Mouse (Mus musculus) ES-Bruce4 (cell line): ENCODE measurements around the gene Igf2r. TPM values are rescaled to one million over a fixed set of nuclear protein-coding genes. Genes with fewer than 3 reads are reported as not detected.
A peak's percentile ranks its signal among the peaks of the same experiment; 100 is the strongest.

ENCODE experiments used
- H3K27ac ChIP-seq: 2 replicates; pipeline ENCODE4 v1.5.1; 2012; ENCODE audit warnings: low read length, inconsistent platforms; ENCODE audit not compliant: insufficient read depth
- H3K27me3 ChIP-seq: 2 replicates; pipeline ENCODE4 v1.6.1; 2012; ENCODE audit warnings: mild to moderate bottlenecking, low read length, inconsistent platforms; ENCODE audit not compliant: control insufficient read depth, poor library complexity, insufficient read depth, severe bottlenecking
- H3K36me3 ChIP-seq: 2 replicates; pipeline ENCODE4 v1.6.1; 2012; ENCODE audit warnings: inconsistent platforms, mild to moderate bottlenecking, low read length, moderate library complexity; ENCODE audit not compliant: control insufficient read depth, poor library complexity, insufficient read depth, severe bottlenecking
- H3K4me1 ChIP-seq: one replicate; pipeline ENCODE4 v1.8.1; 2011; ENCODE audit warnings: low read length; ENCODE audit not compliant: control insufficient read depth, insufficient read depth
- H3K4me3 ChIP-seq: 2 replicates; pipeline ENCODE4 v1.5.1; 2011; ENCODE audit warnings: low read depth, mild to moderate bottlenecking, low read length
- H3K9ac ChIP-seq: 2 replicates; pipeline ENCODE4 v1.6.1; 2012; ENCODE audit warnings: low read depth, mild to moderate bottlenecking, inconsistent platforms; ENCODE audit not compliant: poor library complexity, severe bottlenecking
- H3K9me3 ChIP-seq: replicated peaks from 2 replicates; pipeline ENCODE4 v1.6.1; 2012; ENCODE audit warnings: mild to moderate bottlenecking, low read length, inconsistent platforms; ENCODE audit not compliant: control insufficient read depth, poor library complexity, insufficient read depth, severe bottlenecking
- CTCF ChIP-seq: IDR thresholded peaks from one replicate; pipeline ENCODE4 v1.8.1; 2011; ENCODE audit warnings: low read depth, low read length
- EP300 ChIP-seq: IDR thresholded peaks from 2 replicates; pipeline ENCODE4 v1.6.1; 2011; ENCODE audit warnings: low read depth, low read length; ENCODE audit not compliant: insufficient read depth
- POLR2A ChIP-seq: IDR thresholded peaks from one replicate; pipeline ENCODE4 v1.8.1; 2011; ENCODE audit warnings: low read length; ENCODE audit not compliant: insufficient read depth
- polyA plus RNA-seq: library from polyadenylated mRNA; stranded (reverse); fragments of >200 nt; gene quantifications from 2 replicates; pipeline ENCODE4 v1.2.4, GENCODE M21; 2011; ENCODE audit warnings: low read depth; ENCODE audit not compliant: missing spikeins, insufficient read depth, insufficient read length

Gene Igf2r
- polyA plus RNA-seq, 1 experiment = 61.4 TPM

- TF ChIP-seq CTCF (no peak), POLR2A (no peak), EP300 (no peak)
- no peak overlapping the region for H3K9ac ChIP-seq
- H3K27ac ChIP-seq = no peak overlapping the region
- H3K4me3 ChIP-seq = no peak overlapping the region
- no peaks in the 10 kb centered on the region for H3K27me3 ChIP-seq
- H3K9me3 ChIP-seq = no peaks in the 10 kb centered on the region
- no peaks in the 10 kb centered on the region for H3K4me1 ChIP-seq
- peaks cover 8% of the 10 kb centered on the region for H3K36me3 ChIP-seq
Measured at GRCm38 (mm10) chr17:12700373-12700772, 69.1 kb downstream of the Igf2r start.

DNA sequence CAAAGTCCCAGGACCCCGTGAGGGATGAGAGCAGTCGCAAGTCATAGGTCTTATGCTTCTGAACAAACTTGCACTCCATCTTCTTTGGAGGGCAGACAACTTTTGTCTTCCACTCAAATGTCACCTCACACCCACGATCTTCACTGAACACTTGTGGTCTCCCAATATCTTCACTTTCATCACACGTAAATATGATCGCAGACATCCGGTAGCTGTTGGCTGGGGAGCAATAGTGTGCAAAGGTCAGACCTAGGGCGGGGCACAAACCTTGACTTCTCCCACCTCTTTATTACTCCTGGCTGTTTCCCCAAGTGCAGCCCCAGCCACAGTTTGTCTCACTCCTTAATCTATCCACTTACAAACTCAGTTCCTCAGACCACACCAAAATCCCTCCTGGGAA lies 77.6 kb downstream of the Igf2r start:
- H3K4me1 ChIP-seq = no peaks in the 10 kb centered on the region
- TF ChIP-seq EP300 (no peak), CTCF (no peak), POLR2A (no peak)

DNA sequence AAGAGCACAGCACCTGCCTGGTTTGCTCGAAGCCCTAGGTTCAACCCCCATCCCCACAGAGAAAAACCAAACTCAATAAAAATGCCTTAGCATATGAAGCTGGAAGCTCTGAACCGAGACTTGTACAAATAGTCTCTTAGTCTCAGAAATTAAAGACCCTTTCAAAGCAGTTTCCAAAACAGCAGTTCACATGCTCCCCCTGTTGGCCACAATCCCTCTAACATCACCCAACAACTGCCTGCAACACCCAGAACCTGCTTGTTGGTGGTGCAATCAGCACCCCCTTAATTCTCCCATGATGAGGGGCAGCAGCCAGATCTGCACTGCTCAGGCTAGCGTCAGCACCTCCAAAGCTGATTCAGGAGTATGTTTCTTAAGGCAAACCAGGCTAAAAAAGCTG lies 79.9 kb downstream of the Igf2r start:
- no peak for TF ChIP-seq POLR2A
- peak; percentile 10 for TF ChIP-seq CTCF
- no peak overlapping the region for H3K27ac ChIP-seq
- no peak overlapping the region for H3K9ac ChIP-seq
- H3K4me3 ChIP-seq = no peak overlapping the region
- no peaks in the 10 kb centered on the region for H3K4me1 ChIP-seq
- H3K9me3 ChIP-seq = no peaks in the 10 kb centered on the region
- peaks cover 7% of the 10 kb centered on the region for H3K36me3 ChIP-seq
- H3K27me3 ChIP-seq = no peaks in the 10 kb centered on the region

More for the DNA sequence above, 77.6 kb downstream of the Igf2r start:
- Histone ChIP-seq H3K36me3 (peaks cover 9% of the 10 kb centered on the region), H3K27ac (no peak overlapping the region), H3K4me3 (no peak overlapping the region), H3K9me3 (no peaks in the 10 kb centered on the region), H3K9ac (no peak overlapping the region), H3K27me3 (no peaks in the 10 kb centered on the region)

DNA sequence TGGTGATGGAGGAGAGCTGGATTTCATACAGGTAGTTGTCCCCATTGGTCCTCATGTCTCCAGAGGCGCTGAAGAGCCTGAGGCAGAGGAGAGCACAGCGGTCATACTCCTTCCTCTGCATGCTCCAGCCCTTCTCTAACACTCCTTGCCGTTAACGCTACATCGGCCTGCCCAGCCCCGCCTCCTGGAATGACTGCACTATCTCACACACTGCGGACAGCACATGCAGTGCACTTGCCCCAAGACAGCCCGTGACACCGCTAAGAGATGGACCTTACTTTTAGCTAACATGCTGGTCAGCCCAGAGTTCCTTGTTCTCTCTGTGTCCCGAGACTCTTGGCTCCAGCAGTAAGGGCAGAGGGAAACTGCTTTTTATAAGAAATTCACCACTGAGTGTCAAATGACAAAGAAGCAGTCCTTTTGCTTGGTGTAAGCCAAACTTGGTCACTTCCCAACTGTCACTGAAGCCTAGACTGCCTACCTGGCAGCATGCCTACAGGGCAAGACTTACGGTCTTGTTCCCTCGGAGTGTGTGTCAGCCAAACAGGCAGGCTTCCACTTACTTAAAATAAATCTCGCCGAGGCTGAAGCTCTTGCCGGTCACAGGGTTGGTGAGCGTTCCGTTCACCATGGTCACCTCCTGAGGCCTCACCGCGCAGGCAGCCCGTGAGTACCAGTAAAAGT lies 80.9 kb downstream of the Igf2r start:
- Histone ChIP-seq H3K4me1 (no peaks in the 10 kb centered on the region), H3K36me3 (peaks cover 10% of the 10 kb centered on the region; the same call in 1 of the 2 replicates), H3K9ac (no peak overlapping the region), H3K27me3 (no peaks in the 10 kb centered on the region), H3K27ac (no peak overlapping the region), H3K9me3 (no peaks in the 10 kb centered on the region), H3K4me3 (no peak overlapping the region)
- TF ChIP-seq POLR2A (no peak), EP300 (no peak), CTCF (no peak)

GRCm38 (mm10) chr17:12684928-12685624 lies 84.4 kb downstream of the Igf2r start:
- Histone ChIP-seq H3K9me3 (no peaks in the 10 kb centered on the region), H3K4me3 (no peak overlapping the region), H3K4me1 (no peaks in the 10 kb centered on the region), H3K27me3 (no peaks in the 10 kb centered on the region), H3K9ac (no peak overlapping the region), H3K27ac (no peak overlapping the region), H3K36me3 (0 out of 2 replicates have a peak, but pooled peaks cover 3% of the 10 kb centered on the region)
- no peak for TF ChIP-seq POLR2A
- TF ChIP-seq CTCF = no peak
- no peak for TF ChIP-seq EP300

DNA sequence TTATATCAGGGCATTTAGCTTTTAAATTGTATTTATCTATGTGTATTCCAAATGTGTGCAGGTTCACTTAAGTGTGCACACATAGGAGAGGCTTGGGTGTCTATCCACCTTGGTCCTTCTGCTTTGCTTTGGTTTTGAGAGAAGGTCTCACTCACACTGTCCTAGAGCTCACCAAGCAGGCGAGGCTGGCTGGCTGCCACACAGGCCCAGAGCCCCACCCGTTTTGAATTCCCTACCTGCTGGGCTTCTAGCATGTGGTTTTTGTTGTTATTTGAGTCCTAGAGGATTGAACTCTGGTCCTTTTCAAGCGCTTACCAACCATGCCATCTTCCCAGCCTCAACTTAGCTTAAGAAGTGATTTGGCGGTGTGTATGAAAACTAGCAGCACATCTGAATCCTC lies 85.1 kb downstream of the Igf2r start:
- Histone ChIP-seq H3K27ac (no peak overlapping the region), H3K27me3 (no peaks in the 10 kb centered on the region), H3K36me3 (0 out of 2 replicates have a peak, but pooled peaks cover 3% of the 10 kb centered on the region), H3K4me3 (no peak overlapping the region), H3K9ac (no peak overlapping the region), H3K4me1 (no peaks in the 10 kb centered on the region), H3K9me3 (no peaks in the 10 kb centered on the region)
- TF ChIP-seq CTCF = no peak
- TF ChIP-seq POLR2A = no peak
- TF ChIP-seq EP300 = no peak
